Comparison of ENCODE assay signal across 23 mouse cellular contexts in the genomic region with DNA sequence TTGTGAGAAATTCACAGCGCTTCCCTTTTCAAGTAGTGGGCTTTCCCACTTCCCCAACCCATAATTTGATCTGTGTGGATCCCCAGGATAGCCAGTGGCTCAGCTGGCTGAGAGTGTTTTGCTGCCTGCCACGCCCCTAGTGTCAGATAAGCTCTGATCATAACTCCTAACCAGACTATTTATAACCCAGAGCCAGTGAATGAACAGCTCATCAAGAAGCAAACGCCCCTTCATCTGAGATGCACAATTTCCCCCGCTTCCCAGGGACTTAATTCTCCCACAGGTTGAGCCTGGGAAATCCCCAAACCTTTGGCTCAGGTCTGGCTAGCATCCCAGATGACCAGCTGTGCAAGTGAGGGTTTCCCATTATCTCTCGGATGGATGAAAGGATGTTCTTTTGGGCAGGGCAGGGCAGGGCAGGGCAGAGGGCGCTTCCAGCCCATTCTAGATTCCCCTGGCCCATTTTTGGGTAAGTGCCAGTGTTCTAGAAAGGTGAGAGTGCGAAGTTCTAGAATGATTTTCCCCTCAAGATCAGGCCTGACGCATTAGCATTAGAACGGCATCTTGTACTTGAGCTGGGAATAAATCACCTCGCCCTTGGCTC. TPM values are rescaled to one million over a fixed set of nuclear protein-coding genes. Genes with fewer than 3 reads are reported as not detected.
DNase-seq lines count a peak whose midpoint lies in the region; ATAC-seq and TF ChIP-seq lines count a peak whose summit lies in the region.
"Had no signal": no experiment of that assay in that cellular context is flagged by ENCODE, and none has a peak within 500 bp of the region (broad histone marks: within the 10 kb centered on the region; RNA-seq: fewer than 3 reads in every experiment).

A gene (plus strand): TSS at position 554 of the 604 bp plus-strand sequence.

- TF ChIP-seq RAD21 in MEL (IDR thresholded peaks at IDR 0.05; ENCODE audit: low read depth, low read length), result no peak

- H3K4me1 ChIP-seq in heart, embryonic 14.5 days (ENCODE audit: control insufficient read depth in 2 of 2, insufficient read depth in 2 of 2, low read length in 2 of 2), result peaks cover 16 to 26% of the 10 kb centered on the region in 2 experiments
- peaks cover 37% of the 10 kb centered on the region for H3K4me1 ChIP-seq in liver, embryonic 13.5 days (replicated peaks)
- H3K4me1 ChIP-seq in liver, embryonic 11.5 days (replicated peaks; ENCODE audit: control insufficient read depth, insufficient read depth, low read length), result peaks cover 9% of the 10 kb centered on the region
- H3K4me1 ChIP-seq in MEL (ENCODE audit: control insufficient read depth in 1 of 2, insufficient read depth in 2 of 2, low read length in 2 of 2), result peaks cover 0 to 22% of the 10 kb centered on the region in 2 experiments; a peak in 3 of 4 replicates

- TF ChIP-seq EP300 in MEL (IDR thresholded peaks at IDR 0.05; ENCODE audit: low read depth in 1 of 2, low read length in 2 of 2), result 0 out of 4 replicates have a peak, but pooled peaks of 1 of the 2 experiments have one; percentile 20

- H3K27me3 ChIP-seq in heart, embryonic 14.5 days (ENCODE audit: control insufficient read depth, insufficient read depth, low read length), result peaks cover 4% of the 10 kb centered on the region; the same call in 1 of the 2 replicates
- peaks cover 66% of the 10 kb centered on the region for H3K27me3 ChIP-seq in liver, embryonic 13.5 days
- peaks cover 23% of the 10 kb centered on the region for H3K27me3 ChIP-seq in liver, embryonic 11.5 days (replicated peaks; ENCODE audit: control insufficient read depth, insufficient read depth, low read length)
- H3K27me3 ChIP-seq in MEL (ENCODE audit: control insufficient read depth in 1 of 2, insufficient read depth in 2 of 2, low read length in 2 of 2) (no peaks in the 10 kb centered on the region), myocyte (ENCODE audit: control insufficient read depth, insufficient read depth, insufficient read length) (peaks cover 9% of the 10 kb centered on the region)

- WGBS in heart, embryonic 14.5 days, result 47% methylated on average over 10 of the region's 10 CpGs
- 44% methylated on average over 10 of the region's 10 CpGs for WGBS in liver, embryonic 13.5 days (ENCODE audit: insufficient replicate concordance)
- WGBS in liver, embryonic 11.5 days, result 56% methylated on average over 10 of the region's 10 CpGs

- no peak for ATAC-seq in heart, embryonic 14.5 days (ENCODE audit: insufficient number of reproducible peaks, insufficient read depth, low FRiP score, low read depth)
- ATAC-seq in liver, embryonic 13.5 days (ENCODE audit: low read depth), result no peak
- ATAC-seq in liver, embryonic 11.5 days (replicated peaks; ENCODE audit: low FRiP score), result no peak
- ATAC-seq: forebrain, embryonic 13.5 days; hindbrain, embryonic 16.5 days; midbrain, embryonic 16.5 days had no signal

- H3K27ac ChIP-seq in heart, embryonic 14.5 days (replicated peaks in 1 of 2; ENCODE audit: control insufficient read depth in 1 of 2, insufficient read depth in 1 of 2, low read depth in 2 of 2, low read length in 2 of 2), result peak within 1 kb of the TSS in 1 of 2 experiments; percentile 43; a peak in 2 of 4 replicates
- 0 out of 2 replicates have a peak within 1 kb of the TSS, but pooled peaks have one; percentile 2 for H3K27ac ChIP-seq in liver, embryonic 13.5 days
- H3K27ac ChIP-seq in liver, embryonic 11.5 days (ENCODE audit: low read depth, low read length), result no peak within 1 kb of the TSS
- H3K27ac ChIP-seq in MEL (ENCODE audit: control insufficient read depth, low read depth, low read length), result no peak within 1 kb of the TSS
- H3K27ac ChIP-seq: embryonic facial prominence, embryonic 12.5 days; forebrain, embryonic 13.5 days; limb, embryonic 15.5 days had no signal

- TF ChIP-seq CTCF in MEL (IDR thresholded peaks at IDR 0.05 in 2 of 3, conservative IDR thresholded peaks at IDR 0.05 in 1 of 3; ENCODE audit: control insufficient read depth in 1 of 3, insufficient read depth in 1 of 3, low read depth in 2 of 3, low read length in 3 of 3, poor library complexity in 1 of 3, severe bottlenecking in 1 of 3), result no peak

- no peak for DNase-seq in heart, postnatal 4 days
- DNase-seq in liver, embryonic 13.5 days, result no peak
- DNase-seq in liver, embryonic 11.5 days (ENCODE audit: low spot score), result no peak
- DNase-seq in MEL (ENCODE audit: low read depth, low spot score), result peak; percentile 56
- DNase-seq in urinary bladder, postnatal 14 days (ENCODE audit: low spot score), result no peak
- DNase-seq: adrenal gland, postnatal 14 days; cerebellum, adult 11 months; cerebellum, postnatal 10 days; gastrocnemius, postnatal 14 days; kidney, adult 18-20 months; kidney, postnatal 10 days; lung, adult 2 months; right cerebral cortex, adult 18-20 months had no signal

- H3K79me2 ChIP-seq in MEL (ENCODE audit: control insufficient read depth, insufficient read depth, low read length, poor library complexity), result peaks cover 11% of the 10 kb centered on the region
- H3K79me2 ChIP-seq in myocyte (ENCODE audit: control insufficient read depth, insufficient read depth), result peaks cover 11% of the 10 kb centered on the region

- H3K4me2 ChIP-seq in heart, embryonic 14.5 days (ENCODE audit: low read length), result peak within 1 kb of the TSS; percentile 31; the same call in 1 of the 2 replicates
- no peak within 1 kb of the TSS for H3K4me2 ChIP-seq in liver, embryonic 13.5 days
- no peak within 1 kb of the TSS for H3K4me2 ChIP-seq in liver, embryonic 11.5 days
- H3K4me2 ChIP-seq in myocyte (ENCODE audit: low read depth), result peak within 1 kb of the TSS; percentile 30
- H3K4me2 ChIP-seq: embryonic facial prominence, embryonic 12.5 days; forebrain, embryonic 13.5 days; limb, embryonic 15.5 days had no signal

- no peaks in the 10 kb centered on the region for H3K9me3 ChIP-seq in heart, embryonic 14.5 days (ENCODE audit: control insufficient read depth, low read length)
- H3K9me3 ChIP-seq in liver, embryonic 13.5 days (replicated peaks), result no peaks in the 10 kb centered on the region
- no peaks in the 10 kb centered on the region for H3K9me3 ChIP-seq in liver, embryonic 11.5 days (ENCODE audit: control insufficient read depth, low read length)
- no peaks in the 10 kb centered on the region for H3K9me3 ChIP-seq in MEL (replicated peaks; ENCODE audit: insufficient read depth, low read length)
- H3K9me3 ChIP-seq: embryonic facial prominence, embryonic 12.5 days; forebrain, embryonic 13.5 days; limb, embryonic 15.5 days had no signal

- no peak within 1 kb of the TSS for H3K4me3 ChIP-seq in heart, embryonic 14.5 days (ENCODE audit: control insufficient read depth in 1 of 2, insufficient read depth in 1 of 2, low read depth in 1 of 2, low read length in 2 of 2)
- H3K4me3 ChIP-seq in liver, embryonic 13.5 days (replicated peaks), result no peak within 1 kb of the TSS
- no peak within 1 kb of the TSS for H3K4me3 ChIP-seq in liver, embryonic 11.5 days (ENCODE audit: low read depth, low read length)
- H3K4me3 ChIP-seq in MEL (ENCODE audit: control insufficient read depth in 1 of 2, insufficient read depth in 1 of 2, low read depth in 2 of 2, low read length in 2 of 2) (no peak within 1 kb of the TSS), myocyte (no peak within 1 kb of the TSS)
- H3K4me3 ChIP-seq: embryonic facial prominence, embryonic 12.5 days; erythroblast, embryonic 14.5 days; forebrain, embryonic 13.5 days; limb, embryonic 15.5 days; megakaryocyte, embryonic 14.5 days had no signal

- no peak within 1 kb of the TSS for H3ac ChIP-seq in myocyte (ENCODE audit: control insufficient read depth, insufficient read length)

- H3K9ac ChIP-seq in heart, embryonic 14.5 days (ENCODE audit: low read length), result 0 out of 2 replicates have a peak within 1 kb of the TSS, but pooled peaks have one; percentile 1
- no peak within 1 kb of the TSS for H3K9ac ChIP-seq in liver, embryonic 13.5 days
- no peak within 1 kb of the TSS for H3K9ac ChIP-seq in liver, embryonic 11.5 days (ENCODE audit: low read depth, low read length)
- H3K9ac ChIP-seq in MEL (ENCODE audit: control insufficient read depth, low read depth, low read length, poor library complexity, severe bottlenecking), result no peak within 1 kb of the TSS
- H3K9ac ChIP-seq: embryonic facial prominence, embryonic 12.5 days; forebrain, embryonic 13.5 days; limb, embryonic 15.5 days had no signal

- no peaks in the 10 kb centered on the region for H3K36me3 ChIP-seq in heart, embryonic 14.5 days (ENCODE audit: control insufficient read depth, insufficient read depth, low read length)
- H3K36me3 ChIP-seq in liver, embryonic 13.5 days, result no peaks in the 10 kb centered on the region
- H3K36me3 ChIP-seq in liver, embryonic 11.5 days (ENCODE audit: control insufficient read depth, insufficient read depth, low read length), result no peaks in the 10 kb centered on the region
- H3K36me3 ChIP-seq in MEL (ENCODE audit: control insufficient read depth in 1 of 2, insufficient read depth in 2 of 2, low read length in 2 of 2) (peaks cover 0 to 15% of the 10 kb centered on the region in 2 experiments; a peak in 2 of 4 replicates), myocyte (ENCODE audit: control insufficient read depth, insufficient read depth) (no peaks in the 10 kb centered on the region)
- H3K36me3 ChIP-seq: embryonic facial prominence, embryonic 12.5 days; limb, embryonic 15.5 days had no signal

- TF ChIP-seq POLR2A in MEL (IDR thresholded peaks at IDR 0.05; ENCODE audit: control insufficient read depth in 1 of 2, insufficient read depth in 1 of 2, low read depth in 1 of 2, low read length in 2 of 2, poor library complexity in 1 of 2) (no peak), myocyte (IDR thresholded peaks at IDR 0.05; ENCODE audit: insufficient read length, low read depth) (no peak)

TF ChIP-seq in MEL, 35 proteins besides CTCF, POLR2A, EP300 and RAD21 (continues in another document):
- TF ChIP-seq SIN3A (IDR thresholded peaks at IDR 0.05; ENCODE audit: low read length) (peak; percentile 59; the same call in 1 of the 2 replicates), MAX (IDR thresholded peaks at IDR 0.05; ENCODE audit: low read length) (no peak), CHD2 (IDR thresholded peaks at IDR 0.05; ENCODE audit: low read length) (no peak)

TF ChIP-seq in myocyte, 11 proteins besides CTCF, POLR2A, EP300 and RAD21:
- no peak for TF ChIP-seq E2F4 (IDR thresholded peaks at IDR 0.05; ENCODE audit: insufficient read depth)

RNA-seq across cellular contexts. Expression of the gene that starts here (rescaled TPM):
- not detected in 2 replicates for polyA plus RNA-seq in heart, embryonic 14.5 days (2014; fragmentation: Nextera tagmentation; extraction: Ambion mirVana)
- total RNA-seq in heart, postnatal 4 days (2021), result not detected
- 0.06 TPM in 1 of 2 replicates, not detected in the other for polyA plus RNA-seq in liver, embryonic 13.5 days (2015; fragmentation: Nextera tagmentation; extraction: Ambion mirVana)
- polyA plus RNA-seq in liver, embryonic 11.5 days (2014; fragmentation: Nextera tagmentation; extraction: Ambion mirVana), result not detected in 2 replicates
- total RNA-seq in MEL (2012; rRNA removed), result 0.08 TPM in 1 of 2 replicates, not detected in the other
- polyA plus RNA-seq in MEL (2012; ENCODE audit: insufficient read depth in 1 of 2, insufficient read length in 2 of 2, low read depth in 1 of 2, low replicate concordance in 2 of 2, missing spikeins in 1 of 2) (under 1 TPM in 1 of 2 experiments, not detected in 1; 0.08 TPM), myocyte (2012; fragmentation: generic; extraction: Trizol) (not detected)
- total RNA-seq: adrenal gland, postnatal 14 days; gastrocnemius, postnatal 14 days had no signal
- polyA plus RNA-seq: embryonic facial prominence, embryonic 12.5 days; erythroblast, embryonic 14.5 days; forebrain, embryonic 13.5 days; heart, embryonic 16.5 days; hindbrain, embryonic 16.5 days; limb, embryonic 15.5 days; midbrain, embryonic 16.5 days had no signal

Comparison
In these comparisons a context has a peak if more than half of its experiments do, and no peak if none do; other contexts are left out.
1. Peak in DNase-seq in MEL; RNA of the gene not detected or under 1 TPM.
2. H3K4me2 ChIP-seq: peak in heart, embryonic 14.5 days (single experiment) and myocyte (single experiment); none in liver, embryonic 13.5 days (single experiment) and liver, embryonic 11.5 days (single experiment).